8 mouse cellular contexts compared by ENCODE assay signal in genomic region chr11:30197564-30198090, GRCm38 (mm10).
A peak's percentile ranks its signal among the peaks of the same experiment; 100 is the strongest.
DNase-seq lines count a peak whose midpoint lies in the region; ATAC-seq and TF ChIP-seq lines count a peak whose summit lies in the region.

No protein-coding gene starts in this region.

- peaks cover 22% of the 10 kb centered on the region for H3K4me1 ChIP-seq in heart, adult 2 months (ENCODE audit: control insufficient read depth, insufficient read depth, low read length)
- H3K4me1 ChIP-seq in kidney, embryonic 16.5 days (ENCODE audit: insufficient read depth, low read length) = peaks cover 50% of the 10 kb centered on the region

- peak; percentile 55 for ATAC-seq in common myeloid progenitor, adult 5-6 weeks (replicated peaks; ENCODE audit: low read depth, poor library complexity, severe bottlenecking)
- peak; percentile 91 for ATAC-seq in kidney, embryonic 16.5 days (ENCODE audit: low FRiP score, low TSS enrichment)

- no peaks in the 10 kb centered on the region for H3K9me3 ChIP-seq in kidney, embryonic 16.5 days (ENCODE audit: low read length)

- peak overlapping the region; percentile 33 for H3K4me3 ChIP-seq in left cerebral cortex, adult 2 months
- peak overlapping the region; percentile 31 for H3K4me3 ChIP-seq in heart, adult 2 months
- peak overlapping the region; percentile 61 for H3K4me3 ChIP-seq in kidney, embryonic 16.5 days (ENCODE audit: low read length)

- H3K27me3 ChIP-seq in heart, adult 2 months (ENCODE audit: control insufficient read depth, insufficient read depth, low read length) = no peaks in the 10 kb centered on the region
- no peaks in the 10 kb centered on the region for H3K27me3 ChIP-seq in kidney, embryonic 16.5 days (ENCODE audit: insufficient read depth, low read length)

- peaks cover 10% of the 10 kb centered on the region for H3K79me2 ChIP-seq in heart, adult 2 months (replicated peaks; ENCODE audit: control insufficient read depth, insufficient read depth, low read length)

- DNase-seq in left cerebral cortex, adult 2 months (ENCODE audit: extremely low spot score in 1 of 2, low spot score in 2 of 2) = no peak
- DNase-seq in left cerebral cortex, adult 18-20 months (ENCODE audit: low spot score in 2 of 2) = no peak
- peak; percentile 76 to 83 for DNase-seq in heart, adult 2 months
- DNase-seq in lung, postnatal 36 days = peak; percentile 84
- DNase-seq in retina, embryonic 14.5 days (ENCODE audit: low spot score) = peak; percentile 60
- peak; percentile 51 to 66 for DNase-seq in urinary bladder, postnatal 4 days (ENCODE audit: low spot score in 2 of 2)

- peaks cover 83% of the 10 kb centered on the region for H3K36me3 ChIP-seq in heart, adult 2 months (ENCODE audit: control insufficient read depth, insufficient read depth, low read length)
- peaks cover 7% of the 10 kb centered on the region; the same call in 1 of the 2 replicates for H3K36me3 ChIP-seq in kidney, embryonic 16.5 days (ENCODE audit: insufficient read depth, low read length)

- no peak for TF ChIP-seq CTCF in left cerebral cortex, adult 2 months (IDR thresholded peaks at IDR 0.05)
- TF ChIP-seq CTCF in heart, adult 2 months (IDR thresholded peaks at IDR 0.05) = no peak

- H3K27ac ChIP-seq in left cerebral cortex, adult 2 months = no peak overlapping the region; the same call in 1 of the 2 replicates
- H3K27ac ChIP-seq in heart, adult 2 months = peak overlapping the region; percentile 52
- peak overlapping the region; percentile 98 for H3K27ac ChIP-seq in kidney, embryonic 16.5 days (ENCODE audit: low read length)

- peak; percentile 81 for TF ChIP-seq EP300 in heart, adult 2 months (IDR thresholded peaks at IDR 0.05; ENCODE audit: insufficient read depth, low read depth, low read length)

- H3K9ac ChIP-seq in heart, adult 2 months (ENCODE audit: low read depth, low read length) = peak overlapping the region; percentile 48
- H3K9ac ChIP-seq in kidney, embryonic 16.5 days (replicated peaks; ENCODE audit: low read length) = peak overlapping the region; percentile 80

- H3K4me2 ChIP-seq in kidney, embryonic 16.5 days (replicated peaks; ENCODE audit: low read depth, low read length) = peak overlapping the region; percentile 75

- TF ChIP-seq POLR2A in heart, adult 2 months (IDR thresholded peaks at IDR 0.05; ENCODE audit: insufficient read depth, low read depth, low read length) = no peak

- WGBS in heart, adult 2 months = 11% methylated on average over 21 of the region's 21 CpGs
- WGBS in kidney, embryonic 16.5 days = 6% methylated on average over 21 of the region's 21 CpGs

- intact Hi-C loops in left cerebral cortex, adult 2 months (cut with DNase I) = no loop called here
- intact Hi-C loops in heart, adult 2 months (cut with DNase I) = loop anchor here (2.0 to 10.0 kb wide), 2 partner anchors 31 to 53 kb away; no protein-coding TSS in a partner anchor

Comparison
In these comparisons a context has a peak if more than half of its experiments do, and no peak if none do; other contexts are left out.
1. DNase-seq: peak in heart, adult 2 months (2 of 2), lung, postnatal 36 days (single experiment), retina, embryonic 14.5 days (single experiment) and urinary bladder, postnatal 4 days (2 of 2); none in left cerebral cortex, adult 2 months (0 of 2) and left cerebral cortex, adult 18-20 months (0 of 2).
2. Peak in every context shown above with its lines, with median percentiles within 50 percentile points of each other: H3K4me3 ChIP-seq.